Mouse (Mus musculus): ENCODE results near the gene Fer.

DNA sequence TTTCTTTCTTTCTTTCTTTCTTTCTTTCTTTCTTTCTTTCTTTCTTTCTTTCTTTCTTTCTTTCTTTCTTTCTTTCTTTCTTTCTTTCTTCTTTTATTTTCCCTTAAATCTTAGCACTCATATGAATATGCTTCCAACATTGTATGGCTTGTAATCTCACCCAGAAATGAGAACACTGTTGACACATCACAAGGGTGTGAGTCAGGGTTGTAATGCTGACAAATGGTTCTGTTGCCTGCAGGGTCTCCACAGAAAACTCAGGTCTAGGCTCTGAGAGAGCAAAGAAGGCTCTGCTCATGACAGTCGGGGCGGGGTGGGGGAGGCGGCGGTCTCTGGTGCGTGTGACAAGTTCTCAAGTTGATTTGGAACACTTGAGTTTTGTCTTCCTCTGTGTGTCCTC, 17.9 kb upstream of the Fer start:
- TF ChIP-seq CTCF (IDR thresholded peaks at IDR 0.05; ENCODE audit: control insufficient read depth, insufficient read depth, insufficient replicate concordance, low read depth, low read length) = no peak
- TF ChIP-seq POLR2A (IDR thresholded peaks at IDR 0.05; ENCODE audit: control insufficient read depth, low read depth, low read length) = no peak
